Mouse (Mus musculus): ENCODE results near the gene Efna3.

The Efna3 gene

DNA sequence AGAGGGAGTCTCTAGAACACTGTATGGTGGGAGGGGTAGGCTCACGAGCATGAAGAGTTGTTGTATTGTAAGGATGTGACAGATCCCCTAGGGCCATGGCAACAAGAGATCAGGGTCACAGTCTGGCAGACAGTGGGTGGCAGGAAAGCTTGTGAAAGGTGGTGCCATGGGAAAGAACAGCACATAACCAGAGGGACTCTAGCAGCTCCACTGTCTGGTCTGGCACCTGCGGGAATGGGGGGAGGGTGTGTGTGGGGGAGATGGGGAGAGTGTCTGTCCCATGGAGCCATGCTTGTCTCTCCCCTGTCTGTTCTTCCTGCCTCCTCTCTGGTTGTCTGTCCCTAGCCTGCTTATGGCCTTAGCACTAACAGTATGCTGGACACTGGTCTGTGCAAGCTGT lies 37.2 kb downstream of the Efna3 start:
- in situ Hi-C loops (cut with MseI, MboI): no loop called here

DNA sequence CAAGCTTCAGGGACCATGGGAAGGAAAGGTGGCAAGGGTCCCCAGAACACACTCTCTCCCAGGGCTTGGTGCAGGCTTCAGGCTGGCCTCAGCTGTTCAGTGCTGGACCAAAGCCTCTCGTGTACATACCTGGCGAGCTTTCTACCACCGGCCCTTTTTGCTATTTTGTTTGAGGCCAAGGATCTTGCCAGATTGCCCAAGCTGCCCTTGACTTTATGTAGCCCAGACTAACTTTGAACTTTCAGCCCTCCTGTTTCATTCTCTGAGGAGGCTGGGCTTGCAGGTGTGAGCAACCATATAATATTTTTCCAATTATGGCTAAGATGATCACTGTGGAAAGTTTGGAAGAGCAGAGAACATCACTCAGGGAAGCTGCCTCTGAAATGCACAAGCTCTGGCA lies 38.5 kb downstream of the Efna3 start:
- in situ Hi-C loops (cut with MseI, MboI): no loop called here

DNA sequence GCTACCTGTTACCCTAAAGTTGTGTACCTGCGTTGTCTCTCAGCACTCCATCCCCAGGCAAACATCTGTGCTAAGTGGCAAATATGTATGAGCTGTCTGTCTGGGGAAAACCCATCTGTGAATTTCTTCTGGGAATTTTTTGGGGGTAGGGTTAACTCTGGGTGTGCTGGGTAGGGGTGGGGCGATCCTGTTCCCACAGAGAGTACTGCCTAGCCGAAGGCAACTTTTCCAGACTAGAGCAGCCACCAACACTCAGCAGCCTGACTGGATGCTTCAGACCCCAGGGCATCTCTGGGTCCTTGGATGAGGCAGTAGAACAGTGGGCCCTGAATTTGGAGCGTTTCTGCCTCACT lies 40.5 kb downstream of the Efna3 start:
- in situ Hi-C loops (cut with MseI, MboI): no loop called here

DNA sequence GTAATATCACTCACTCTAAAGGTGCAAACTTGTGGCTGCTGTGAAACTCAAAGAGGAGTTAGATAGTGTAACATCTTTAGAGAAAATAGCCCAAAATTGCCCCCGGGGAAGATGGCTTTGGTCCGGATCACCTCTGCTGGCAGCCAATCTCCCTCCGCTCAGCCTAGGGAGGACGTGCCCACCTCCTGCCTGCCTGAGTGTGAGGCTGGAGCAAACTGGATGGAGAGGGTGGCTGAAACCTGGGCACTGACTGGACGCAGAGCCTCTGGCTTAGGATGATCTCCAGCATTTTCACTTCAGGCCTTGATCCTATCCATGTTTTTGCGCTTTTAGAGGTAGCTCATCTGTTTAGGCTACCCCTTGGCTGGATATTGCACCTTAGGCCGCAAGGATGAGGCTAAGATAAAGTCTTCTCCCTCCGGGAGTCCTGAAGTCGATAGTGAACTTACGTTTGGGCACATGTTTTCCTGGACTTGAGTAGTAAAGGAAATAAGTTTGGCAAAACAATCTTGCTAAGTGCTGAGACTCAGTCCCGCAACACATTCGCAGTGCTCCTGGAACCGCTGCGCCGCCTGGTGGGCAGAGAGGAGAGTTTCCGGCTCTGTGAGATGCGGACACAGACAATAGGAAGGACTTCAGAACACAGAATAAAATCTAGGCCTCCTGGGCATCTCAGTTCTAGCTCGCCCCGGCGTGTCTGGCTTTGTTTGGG lies 41.0 kb downstream of the Efna3 start:
- in situ Hi-C loops (cut with MseI, MboI): no loop called here

DNA sequence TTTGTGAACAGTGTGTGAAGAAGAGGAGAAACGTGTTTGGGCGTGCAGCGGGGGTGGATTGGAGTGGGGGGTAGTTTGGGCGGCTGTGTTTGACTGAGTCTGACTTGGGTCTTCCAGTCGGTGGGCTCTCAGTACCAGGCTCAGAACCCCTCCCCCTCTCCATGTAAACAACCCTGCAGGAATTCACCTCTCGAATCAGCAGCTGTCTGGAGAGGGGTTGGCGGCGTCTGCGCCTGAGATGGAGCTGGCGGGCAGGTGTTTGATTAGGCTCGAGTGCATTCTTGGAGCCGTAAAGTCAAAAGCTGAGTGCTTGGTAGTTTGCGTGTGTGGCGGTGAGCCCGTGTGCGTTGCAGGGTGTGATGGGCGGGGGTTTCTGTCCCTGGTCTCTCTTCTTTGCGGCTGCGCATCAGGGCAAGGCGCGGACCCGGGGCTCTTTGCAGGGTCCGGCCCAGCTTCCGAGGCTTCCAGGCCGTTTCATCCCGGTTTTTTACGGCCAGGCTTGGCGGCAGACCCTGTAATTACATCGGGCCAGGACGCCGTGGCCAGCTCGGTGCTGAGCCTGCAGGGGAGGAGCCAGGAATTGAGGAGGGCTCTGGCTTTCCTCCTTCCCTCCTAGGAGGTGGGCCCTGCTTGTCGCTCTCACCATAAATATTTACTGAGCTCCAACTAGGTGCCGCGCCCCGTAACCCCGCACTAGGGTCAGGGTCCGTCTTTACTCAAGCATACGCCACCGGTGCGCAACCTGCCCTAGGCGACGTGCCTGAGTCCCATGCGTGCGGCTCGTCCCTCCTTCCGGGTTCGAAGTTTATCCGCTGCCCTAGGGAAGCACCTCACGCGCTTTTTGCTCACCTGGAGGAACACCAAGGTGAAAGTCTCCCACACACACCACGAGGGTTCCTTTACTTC lies 41.9 kb downstream of the Efna3 start, which contains the start of gene Efna1:
Efna1 (minus strand) TSS at position 537 of the 906 bp plus-strand sequence.
- in situ Hi-C loops (cut with MseI, MboI): no loop called here

DNA sequence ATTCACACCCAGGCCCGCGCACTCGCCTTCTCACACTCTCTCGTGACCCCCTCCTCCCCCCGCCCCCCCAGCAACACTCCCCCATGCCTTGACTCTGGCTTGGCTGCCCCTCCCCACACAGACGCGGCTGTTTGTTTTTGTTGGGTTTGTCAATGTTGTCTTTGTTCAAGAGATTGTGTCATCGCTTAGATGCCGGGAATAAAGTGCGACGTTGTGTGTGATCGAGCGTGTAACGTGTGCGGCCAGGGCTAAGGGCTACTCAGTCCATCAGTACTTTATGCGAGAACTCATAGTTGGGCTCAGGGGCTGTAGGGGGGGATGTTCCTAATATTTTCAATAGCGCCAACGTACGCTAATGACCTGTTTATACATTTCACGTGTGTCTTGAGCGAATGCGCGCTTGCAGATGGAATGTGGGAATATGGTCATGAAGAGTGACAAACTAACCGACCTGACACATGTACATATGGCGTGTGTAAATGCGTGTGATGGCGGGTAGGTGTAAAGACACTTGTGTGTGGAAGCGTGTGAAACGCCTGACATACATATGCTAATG lies 42.6 kb downstream of the Efna3 start:
- in situ Hi-C loops (cut with MseI, MboI): no loop called here

DNA sequence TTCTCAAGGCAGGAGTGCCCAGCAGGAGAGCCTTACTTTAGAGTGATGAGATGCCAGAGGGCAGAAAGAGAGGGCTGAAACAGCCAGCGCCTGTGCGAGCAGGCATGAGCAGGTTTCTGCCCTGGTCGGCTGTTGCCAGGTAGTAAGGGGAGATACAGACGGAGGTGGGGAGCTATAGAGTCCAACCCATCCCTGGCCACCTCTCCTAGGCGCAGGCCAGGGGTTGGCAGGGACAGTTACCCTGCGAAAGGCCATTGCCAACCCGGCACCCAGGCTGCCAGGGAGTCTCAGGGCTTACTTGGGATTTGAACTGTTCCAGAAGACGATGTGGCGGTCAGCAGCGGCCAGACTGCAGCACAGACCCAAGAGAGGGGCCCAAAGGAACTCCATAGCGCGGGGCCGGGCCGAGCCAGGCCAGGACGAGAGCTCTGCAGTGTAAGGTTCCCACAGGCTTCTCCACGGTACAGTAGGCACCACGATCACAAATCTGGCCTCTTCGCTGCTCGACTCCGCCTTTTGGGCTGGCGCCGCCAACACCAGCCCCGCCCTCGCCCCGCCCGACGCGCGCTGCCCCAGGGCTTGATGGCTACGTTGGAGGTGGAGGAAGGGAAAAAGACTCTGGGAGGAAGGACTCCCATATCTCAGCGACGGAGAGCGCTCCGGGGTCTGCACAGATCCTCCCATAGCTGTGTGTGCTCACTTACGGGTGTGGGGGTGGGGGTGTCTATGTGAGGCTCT lies 43.4 kb downstream of the Efna3 start:
- in situ Hi-C loops (cut with MseI, MboI): no loop called here

DNA sequence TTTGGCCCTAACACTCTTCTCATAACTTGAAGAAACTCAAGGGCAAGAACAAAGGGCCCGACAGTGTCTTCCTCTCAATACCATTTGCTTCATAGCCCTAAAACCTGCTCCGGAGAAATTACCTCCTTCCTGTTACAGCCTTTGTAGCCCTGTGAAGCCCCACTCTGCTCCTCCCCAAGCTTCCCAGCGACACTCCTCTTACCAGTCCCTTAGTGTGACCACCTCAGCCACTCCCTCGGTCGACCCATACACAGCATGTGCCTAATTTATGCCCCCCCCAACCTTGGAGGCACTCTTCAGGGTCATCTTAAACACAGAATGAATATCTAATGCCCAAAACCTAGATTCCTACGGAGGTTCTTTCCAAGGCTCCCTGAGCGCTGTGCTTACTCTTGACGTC lies 44.1 kb downstream of the Efna3 start:
- in situ Hi-C loops (cut with MseI, MboI): no loop called here

DNA sequence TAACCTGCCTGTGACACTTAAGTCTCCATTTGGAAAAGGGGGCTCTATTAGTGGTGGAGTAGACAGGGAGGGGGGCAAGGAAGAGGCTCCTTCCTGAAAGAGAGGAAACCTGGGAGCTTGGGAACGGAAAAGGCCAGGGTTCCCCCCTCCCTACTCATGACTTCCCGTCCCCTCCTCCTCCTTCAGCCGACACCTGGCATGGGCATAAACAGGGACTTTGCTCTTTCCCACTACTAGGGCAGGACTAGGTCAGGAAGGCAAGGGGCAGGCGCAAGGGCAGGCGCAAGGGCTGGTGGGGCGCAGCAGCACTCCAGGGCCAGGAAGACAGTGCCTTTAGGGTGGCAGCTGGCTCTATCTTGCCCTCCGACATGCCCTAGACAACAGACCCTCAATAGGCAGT lies 44.7 kb downstream of the Efna3 start:
- in situ Hi-C loops (cut with MseI, MboI): no loop called here

DNA sequence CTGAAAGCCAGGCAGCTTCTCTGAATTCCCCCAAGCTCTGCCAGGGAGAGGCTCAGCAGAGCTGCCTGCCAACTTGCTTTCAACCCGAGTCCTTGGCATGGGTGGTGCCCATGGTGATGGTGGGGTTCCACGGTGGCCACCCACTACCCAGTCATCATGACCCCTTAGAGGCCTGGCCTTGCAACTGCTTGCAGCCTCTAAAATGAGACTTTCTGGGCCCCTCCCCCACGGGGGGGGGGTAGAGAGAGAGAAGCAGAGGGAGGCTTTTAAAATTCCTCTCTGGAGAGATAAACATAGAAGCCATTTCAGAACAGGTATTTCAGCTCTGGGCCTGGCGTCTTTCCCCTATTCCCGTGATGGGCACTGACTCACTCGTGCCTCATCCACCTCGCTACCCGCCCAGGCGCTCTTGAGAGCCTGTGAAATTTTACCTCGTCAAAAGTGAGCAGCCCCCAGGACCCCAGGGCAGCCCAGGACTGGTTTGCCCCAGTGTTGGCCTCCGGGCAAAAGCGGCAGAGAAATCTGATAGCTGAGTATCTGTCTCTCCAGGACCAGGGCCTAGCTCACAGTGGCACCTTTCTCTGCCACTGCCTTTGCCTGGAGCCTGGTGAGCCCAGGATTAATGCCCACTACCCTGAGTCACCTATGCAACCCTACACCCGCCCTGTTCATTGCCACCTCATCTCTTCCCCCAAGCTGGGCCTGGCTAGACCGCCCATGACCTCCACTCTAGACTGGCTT lies 45.3 kb downstream of the Efna3 start:
- in situ Hi-C loops (cut with MseI, MboI): no loop called here

DNA sequence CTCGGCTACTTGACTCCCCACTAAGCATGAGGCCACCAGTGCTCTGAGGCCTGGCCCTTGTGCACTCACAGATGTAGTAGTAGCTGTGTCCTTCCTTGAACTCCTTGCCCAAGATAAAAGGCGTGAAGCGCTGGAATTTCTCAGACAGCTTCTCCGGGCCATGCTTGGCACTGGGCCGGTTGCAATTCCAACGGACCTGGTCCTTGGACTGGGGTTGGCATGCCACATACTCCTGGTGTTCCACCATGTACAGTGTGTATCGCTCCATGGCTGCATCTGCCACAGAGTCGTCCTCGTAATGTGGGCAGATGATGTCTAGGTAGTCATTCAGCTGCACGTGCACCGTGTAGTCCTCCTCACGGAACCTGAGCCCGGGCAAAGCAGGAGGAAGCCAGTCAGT lies 46.7 kb downstream of the Efna3 start:
- in situ Hi-C loops (cut with MseI, MboI): no loop called here

DNA sequence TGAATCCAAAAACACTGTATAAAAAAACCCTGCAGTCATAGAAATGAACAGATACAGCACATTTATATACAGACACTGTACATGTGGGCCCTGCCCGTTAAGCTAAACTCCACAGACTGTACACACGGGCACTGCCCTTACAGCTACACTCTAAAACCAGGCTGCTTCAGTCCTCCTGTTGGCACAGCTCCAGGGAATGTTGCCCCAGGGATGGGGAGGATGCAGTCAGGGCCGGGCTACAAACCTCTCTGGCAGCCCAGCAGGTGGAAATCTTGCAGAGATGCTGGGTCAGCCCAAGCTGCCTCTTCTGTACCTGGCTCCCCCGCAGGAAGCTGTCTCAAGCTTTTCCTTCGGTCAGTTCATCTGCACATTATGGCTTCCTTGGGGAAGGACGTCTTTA lies 51.0 kb downstream of the Efna3 start:
- in situ Hi-C loops (cut with MseI, MboI): no loop called here

DNA sequence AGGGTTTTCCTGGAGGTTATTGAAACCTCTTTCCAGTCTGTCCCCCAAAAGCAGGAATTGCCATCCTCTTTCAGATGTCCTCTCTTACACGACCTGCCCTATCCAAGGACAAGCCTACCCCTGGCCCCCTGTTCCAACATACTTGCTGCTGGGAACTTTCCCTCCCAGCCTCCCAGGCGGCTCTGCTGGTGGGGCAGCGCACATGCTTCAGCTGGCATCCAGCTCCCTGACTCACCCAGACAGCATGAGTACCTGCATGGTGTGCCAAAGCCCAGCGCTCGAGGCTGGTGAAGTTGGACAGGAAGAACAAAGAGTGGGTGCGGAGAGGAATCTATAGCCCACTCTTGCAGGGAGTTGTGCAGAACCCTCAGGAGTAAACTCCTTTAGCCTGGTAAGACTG lies 51.9 kb downstream of the Efna3 start:
- in situ Hi-C loops (cut with MseI, MboI): no loop called here

DNA sequence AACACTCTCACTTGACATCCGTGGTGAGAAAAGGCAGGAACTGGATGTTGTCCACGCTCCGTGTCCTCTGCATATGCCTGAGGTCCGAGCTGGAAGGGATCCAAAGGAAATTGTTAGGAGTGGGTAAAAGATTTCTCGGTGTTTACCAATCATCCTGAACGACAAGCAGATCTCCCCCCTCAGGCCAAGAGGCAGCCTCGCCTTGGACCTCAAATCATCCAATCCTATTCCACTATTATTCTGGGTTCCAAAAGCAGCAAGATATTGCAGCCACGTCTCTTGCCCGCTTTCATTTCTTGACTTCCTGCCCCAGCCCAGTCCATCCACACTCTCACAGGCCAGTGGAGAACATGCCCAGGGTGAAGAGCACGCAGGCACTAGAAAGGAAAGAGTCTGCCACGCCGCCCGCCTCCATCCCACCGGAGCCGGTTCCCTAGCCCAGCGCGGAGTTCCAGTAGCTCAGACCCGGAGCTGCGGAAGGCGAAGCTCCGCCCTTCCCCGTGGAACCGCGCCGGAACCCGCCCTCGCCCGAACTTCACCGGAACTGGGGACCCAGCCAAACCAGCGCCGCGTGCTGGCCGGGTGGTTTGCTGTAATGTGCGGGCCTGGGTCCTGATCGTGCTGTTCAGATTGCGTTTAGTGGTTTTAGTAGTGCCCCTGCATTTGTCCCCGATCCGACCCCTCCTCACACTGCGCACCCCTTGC lies 52.6 kb downstream of the Efna3 start, which contains the start of gene Slc50a1:
Slc50a1 (minus strand) TSS at position 520 of the 705 bp plus-strand sequence.
- in situ Hi-C loops (cut with MseI, MboI): no loop called here

DNA sequence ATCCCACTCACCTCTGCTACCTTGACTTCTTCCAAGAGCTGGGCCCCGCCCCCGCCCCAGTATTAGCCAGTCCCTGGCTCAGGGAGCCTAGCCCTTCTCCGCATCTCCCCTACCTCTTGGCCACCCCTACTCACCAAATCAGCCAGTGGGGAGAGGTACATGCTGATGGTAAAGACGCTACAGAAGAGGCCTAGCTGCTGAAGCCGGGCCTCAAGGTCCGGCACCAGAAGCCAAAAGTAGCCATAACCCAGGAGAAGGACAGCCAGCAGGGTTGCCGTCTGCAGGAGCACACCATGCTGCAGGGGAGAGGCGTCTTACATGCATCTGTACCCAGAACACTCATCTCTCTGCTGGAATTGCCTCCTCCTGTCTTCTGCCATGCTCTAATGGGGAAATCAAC lies 53.8 kb downstream of the Efna3 start:
- in situ Hi-C loops (cut with MseI, MboI): no loop called here

DNA sequence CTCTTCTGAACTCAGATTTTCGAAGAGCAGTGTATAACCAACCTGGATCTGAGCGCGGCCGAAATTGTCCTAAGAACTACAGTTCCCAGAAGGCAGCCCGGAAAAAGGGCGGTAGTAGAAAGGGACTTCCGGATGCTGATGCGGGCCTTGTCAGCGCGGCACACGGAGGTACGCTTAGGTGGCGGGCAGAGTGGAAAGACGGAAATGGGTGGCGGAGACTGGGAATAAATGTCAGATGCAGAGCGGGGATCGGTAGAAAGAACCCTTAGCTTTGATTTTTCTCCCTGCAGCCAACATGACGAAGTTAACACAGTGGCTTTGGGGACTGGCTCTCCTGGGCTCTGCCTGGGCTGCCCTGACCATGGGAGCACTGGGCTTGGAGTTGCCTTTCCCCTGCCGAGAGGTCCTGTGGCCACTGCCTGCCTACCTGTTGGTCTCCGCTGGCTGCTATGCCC lies 56.3 kb downstream of the Efna3 start:
- in situ Hi-C loops (cut with MseI, MboI): no loop called here

Measured in mouse trophoblast stem cell (cell line).